14 mouse cellular contexts compared by ENCODE assay signal in genomic region chr2:69451128-69451527, GRCm38 (mm10).
"Had no signal": no experiment of that assay in that cellular context is flagged by ENCODE, and none has a peak within 500 bp of the region (broad histone marks: within the 10 kb centered on the region; RNA-seq: fewer than 3 reads in every experiment).

No protein-coding gene starts in this region.

- H3K9me3 ChIP-seq: limb, embryonic 10.5 days; liver, embryonic 15.5 days; stomach, embryonic 15.5 days had no signal

- H3K9ac ChIP-seq: liver, embryonic 15.5 days; stomach, embryonic 15.5 days had no signal

- H3K4me2 ChIP-seq: liver, embryonic 11.5 days; liver, embryonic 15.5 days; stomach, embryonic 15.5 days had no signal

- DNase-seq: kidney, adult 9 months; kidney, postnatal 14 days; lung, adult 2 months; lung, postnatal 36 days; thymus, adult 2 months; thymus, postnatal 36 days had no signal

- ATAC-seq: intestine, postnatal 0 days; lung, postnatal 0 days; midbrain, embryonic 16.5 days had no signal

- H3K27ac ChIP-seq: left cerebral cortex, adult 2 months; limb, embryonic 10.5 days; liver, embryonic 15.5 days; stomach, embryonic 15.5 days had no signal

- H3K4me1 ChIP-seq: limb, embryonic 10.5 days; liver, embryonic 15.5 days; stomach, embryonic 15.5 days had no signal

- H3K36me3 ChIP-seq: limb, embryonic 10.5 days; liver, embryonic 15.5 days; stomach, embryonic 15.5 days had no signal

- H3K27me3 ChIP-seq: liver, embryonic 15.5 days; stomach, embryonic 15.5 days had no signal

- H3K4me3 ChIP-seq: left cerebral cortex, adult 2 months; limb, embryonic 10.5 days; liver, embryonic 15.5 days; stomach, embryonic 15.5 days had no signal
